Comparison of ENCODE assay signal across 8 mouse cellular contexts in the genomic region with DNA sequence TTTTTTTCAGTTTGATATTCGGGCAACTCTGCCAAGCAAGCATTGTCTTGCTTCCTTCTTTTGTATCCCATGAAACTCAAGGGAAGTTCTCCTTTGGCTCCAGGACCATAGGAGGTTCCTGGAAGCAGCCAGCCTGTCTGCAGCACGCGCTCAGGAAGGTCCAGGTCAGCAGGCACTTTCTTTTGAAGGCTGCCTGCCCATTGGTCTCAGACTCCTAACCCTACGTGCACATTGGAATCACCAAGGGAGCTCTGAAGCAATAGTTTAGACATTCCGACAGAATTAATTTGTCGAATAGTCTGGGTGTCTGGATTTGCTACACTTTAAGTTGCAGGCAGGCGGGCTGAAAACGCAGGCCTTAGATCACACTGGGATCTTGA. TPM values are rescaled to one million over a fixed set of nuclear protein-coding genes. Genes with fewer than 3 reads are reported as not detected.
DNase-seq lines count a peak whose midpoint lies in the region; ATAC-seq and TF ChIP-seq lines count a peak whose summit lies in the region.

No protein-coding gene starts in this region.

- H3K9ac ChIP-seq in ES-E14 (ENCODE audit: insufficient read depth, low read depth, low read length, poor library complexity, severe bottlenecking): peak overlapping the region; percentile 66
- peak overlapping the region; percentile 74 for H3K9ac ChIP-seq in limb, embryonic 12.5 days (replicated peaks)
- no peak overlapping the region for H3K9ac ChIP-seq in midbrain, postnatal 0 days (replicated peaks; ENCODE audit: low read length, poor library complexity, severe bottlenecking)

- H3K4me1 ChIP-seq in ES-E14 (ENCODE audit: control insufficient read depth in 2 of 2, insufficient read depth in 2 of 2, low read length in 2 of 2, poor library complexity in 1 of 2): peaks cover 0 to 2% of the 10 kb centered on the region in 2 experiments; a peak in 2 of 4 replicates
- H3K4me1 ChIP-seq in brown adipose tissue, adult 24 weeks (ENCODE audit: control insufficient read depth, insufficient read depth, insufficient read length, low read length): peaks cover 16% of the 10 kb centered on the region
- H3K4me1 ChIP-seq in limb, embryonic 12.5 days (replicated peaks): peaks cover 15% of the 10 kb centered on the region
- H3K4me1 ChIP-seq in midbrain, postnatal 0 days (ENCODE audit: insufficient read depth, low read length): no peaks in the 10 kb centered on the region

- H3K27ac ChIP-seq in ES-E14 (ENCODE audit: insufficient read depth, low read depth, low read length, poor library complexity, severe bottlenecking): no peak overlapping the region
- H3K27ac ChIP-seq in brown adipose tissue, adult 24 weeks (replicated peaks; ENCODE audit: low read depth, low read length): peak overlapping the region; percentile 90
- H3K27ac ChIP-seq in limb, embryonic 12.5 days: 0 out of 2 replicates have a peak overlapping the region, but pooled peaks have one; percentile 56
- no peak overlapping the region for H3K27ac ChIP-seq in midbrain, postnatal 0 days (ENCODE audit: low read depth, low read length)

- H3K4me2 ChIP-seq in limb, embryonic 12.5 days: peak overlapping the region; percentile 78
- peak overlapping the region; percentile 96 for H3K4me2 ChIP-seq in midbrain, postnatal 0 days (ENCODE audit: low read depth, low read length, poor library complexity, severe bottlenecking)

- ATAC-seq in limb, embryonic 12.5 days (ENCODE audit: insufficient number of reproducible peaks, insufficient read depth, low FRiP score, low TSS enrichment, low read depth): no peak
- no peak for ATAC-seq in midbrain, postnatal 0 days (ENCODE audit: low FRiP score)

- no peaks in the 10 kb centered on the region for H3K9me3 ChIP-seq in ES-E14 (ENCODE audit: control insufficient read depth, insufficient read depth, low read depth, low read length)
- H3K9me3 ChIP-seq in limb, embryonic 12.5 days: no peaks in the 10 kb centered on the region
- no peaks in the 10 kb centered on the region for H3K9me3 ChIP-seq in midbrain, postnatal 0 days (ENCODE audit: low read length)

- 18% methylated on average over 8 of the region's 8 CpGs for WGBS in limb, embryonic 12.5 days
- 11% methylated on average over 8 of the region's 8 CpGs for WGBS in midbrain, postnatal 0 days

- no peak for TF ChIP-seq CTCF in midbrain, postnatal 0 days (IDR thresholded peaks at IDR 0.05)

- in situ Hi-C loops in ES-E14 (cut with MboI; ENCODE audit: low sequenced_read_pairs in 2 of 2, unreplicated experiment in 2 of 2): no loop called here

- DNase-seq in ES-E14 (ENCODE audit: low read depth, low spot score): no peak
- peak; percentile 45 to 48 for DNase-seq in heart, postnatal 14 days
- DNase-seq in midbrain, postnatal 0 days (ENCODE audit: low spot score): no peak
- DNase-seq in MN1 (ENCODE audit: low spot score): no peak
- DNase-seq in natural killer cell, adult 2 months (ENCODE audit: low spot score in 2 of 2): no peak
- no peak for DNase-seq in layer of hippocampus, postnatal 10 days (ENCODE audit: low spot score in 2 of 2)

- peaks cover 34% of the 10 kb centered on the region for H3K27me3 ChIP-seq in limb, embryonic 12.5 days
- peaks cover 3% of the 10 kb centered on the region for H3K27me3 ChIP-seq in midbrain, postnatal 0 days (ENCODE audit: insufficient read depth, low read length)

- H3K36me3 ChIP-seq in ES-E14 (ENCODE audit: control insufficient read depth, insufficient read depth, low read length, poor library complexity, severe bottlenecking): no peaks in the 10 kb centered on the region
- no peaks in the 10 kb centered on the region for H3K36me3 ChIP-seq in limb, embryonic 12.5 days
- no peaks in the 10 kb centered on the region for H3K36me3 ChIP-seq in midbrain, postnatal 0 days (ENCODE audit: insufficient read depth, low read length)

- intact Hi-C loops in heart, postnatal 14 days (cut with DNase I): loop anchor here (5.0 kb wide), 2 partner anchors 54 to 154 kb away; a partner anchor contains a TSS

- peak overlapping the region; percentile 76 to 79 for H3K4me3 ChIP-seq in ES-E14 (ENCODE audit: insufficient read depth in 1 of 2, low read depth in 1 of 2, low read length in 2 of 2, poor library complexity in 1 of 2, severe bottlenecking in 1 of 2)
- H3K4me3 ChIP-seq in brown adipose tissue, adult 24 weeks (ENCODE audit: insufficient read depth, low read depth, low read length): peak overlapping the region; percentile 69
- peak overlapping the region; percentile 63 for H3K4me3 ChIP-seq in limb, embryonic 12.5 days (replicated peaks)
- peak overlapping the region; percentile 60 for H3K4me3 ChIP-seq in midbrain, postnatal 0 days (ENCODE audit: low read depth, low read length)

TF ChIP-seq in ES-E14, 5 proteins besides CTCF, POLR2A, EP300 and RAD21:
- TF ChIP-seq ZNF384 (IDR thresholded peaks at IDR 0.05; ENCODE audit: low read depth, low read length) (no peak), HCFC1 (IDR thresholded peaks at IDR 0.05; ENCODE audit: borderline replicate concordance, insufficient read depth, low read length) (no peak), MAFK (IDR thresholded peaks at IDR 0.05; ENCODE audit: insufficient read depth, low read depth, low read length) (no peak), ZC3H11A (IDR thresholded peaks at IDR 0.05; ENCODE audit: borderline replicate concordance, low read depth, low read length) (no peak), CHD2 (IDR thresholded peaks at IDR 0.05; ENCODE audit: low read depth, low read length) (no peak)

RNA-seq across cellular contexts. Expression of a gene that starts 0.7 kb away (rescaled TPM):
- total RNA-seq in ES-E14 (2012; rRNA removed): 1.3 and 1.6 TPM in 2 replicates
- 6.7 and 7.0 TPM in 2 replicates for polyA plus RNA-seq in brown adipose tissue, adult 24 weeks (2012; ENCODE audit: insufficient read depth, insufficient read length, missing spikeins)
- 10 to 100 TPM; 17.5 to 20.6 TPM for total RNA-seq in heart, postnatal 14 days (2021)
- 3.6 and 3.8 TPM in 2 replicates for polyA plus RNA-seq in limb, embryonic 12.5 days (2016; fragmentation: Nextera tagmentation; extraction: Ambion mirVana)
- total RNA-seq in midbrain, postnatal 0 days (2014; rRNA removed): 3.3 and 8.3 TPM in 2 replicates
- 1.5 and 1.7 TPM in 2 replicates for polyA plus RNA-seq in midbrain, postnatal 0 days (2015; fragmentation: Nextera tagmentation; extraction: Ambion mirVana)
- 1 to 10 TPM; 3.1 to 4.1 TPM for total RNA-seq in layer of hippocampus, postnatal 10 days (2021)

RNA-seq across cellular contexts. Expression of a gene that starts 21.0 kb away (rescaled TPM):
- total RNA-seq in ES-E14 (2012; rRNA removed): 17.1 and 25.4 TPM in 2 replicates
- 8.8 and 16.8 TPM in 2 replicates for polyA plus RNA-seq in brown adipose tissue, adult 24 weeks (2012; ENCODE audit: insufficient read depth, insufficient read length, missing spikeins)
- total RNA-seq in heart, postnatal 14 days (2021): 10 to 100 TPM; 15.0 to 17.8 TPM
- 8.0 and 10.6 TPM in 2 replicates for polyA plus RNA-seq in limb, embryonic 12.5 days (2016; fragmentation: Nextera tagmentation; extraction: Ambion mirVana)
- total RNA-seq in midbrain, postnatal 0 days (2014; rRNA removed): 1.8 and 2.9 TPM in 2 replicates
- polyA plus RNA-seq in midbrain, postnatal 0 days (2015; fragmentation: Nextera tagmentation; extraction: Ambion mirVana): 15.8 and 18.7 TPM in 2 replicates
- 10 to 100 TPM; 37.8 to 39.9 TPM for total RNA-seq in layer of hippocampus, postnatal 10 days (2021)

Comparison
In these comparisons a context has a peak if more than half of its experiments do, and no peak if none do; other contexts are left out.
1. DNase-seq: peak in heart, postnatal 14 days (2 of 2); none in ES-E14 (single experiment), midbrain, postnatal 0 days (single experiment), MN1 (single experiment), natural killer cell, adult 2 months (0 of 2) and layer of hippocampus, postnatal 10 days (0 of 2).
2. H3K27ac ChIP-seq: peak in brown adipose tissue, adult 24 weeks (single experiment) and limb, embryonic 12.5 days (single experiment); none in ES-E14 (single experiment) and midbrain, postnatal 0 days (single experiment).
3. Peak in every context shown above with its lines, with median percentiles within 50 percentile points of each other: H3K4me3 ChIP-seq.